Mouse (Mus musculus): ENCODE data around the gene Gm4847.

The Gm4847 gene

GRCm38 (mm10) chr1:166647593-166647992 is at the start of gene Gm4847:
Gene Gm4847 (minus strand): TSS chr1:166647693.
- DNase-seq = no peak

DNA sequence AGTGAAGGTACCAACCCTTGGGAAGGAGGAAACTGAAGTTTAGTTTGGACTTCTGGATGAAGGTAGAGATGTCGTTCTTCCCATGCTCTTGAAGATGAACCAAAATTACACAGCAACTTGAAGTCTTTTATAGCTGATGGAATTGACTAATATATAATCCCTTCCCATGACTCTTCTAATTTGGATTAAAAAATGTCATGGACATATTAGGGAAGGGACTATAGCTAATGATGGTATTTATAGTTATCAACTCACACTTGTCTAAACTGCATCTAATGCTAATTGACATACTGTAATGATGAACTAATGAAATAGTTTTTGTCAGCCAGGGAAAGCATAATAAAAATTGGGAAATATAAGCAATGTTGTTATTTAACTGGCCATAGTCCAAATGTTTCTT is 34.3 kb upstream of the Gm4847 start, which contains the start of gene Fmo9:
Fmo9 (minus strand) TSS at position 101 of the 400 bp plus-strand sequence.
- no peak for DNase-seq

DNA sequence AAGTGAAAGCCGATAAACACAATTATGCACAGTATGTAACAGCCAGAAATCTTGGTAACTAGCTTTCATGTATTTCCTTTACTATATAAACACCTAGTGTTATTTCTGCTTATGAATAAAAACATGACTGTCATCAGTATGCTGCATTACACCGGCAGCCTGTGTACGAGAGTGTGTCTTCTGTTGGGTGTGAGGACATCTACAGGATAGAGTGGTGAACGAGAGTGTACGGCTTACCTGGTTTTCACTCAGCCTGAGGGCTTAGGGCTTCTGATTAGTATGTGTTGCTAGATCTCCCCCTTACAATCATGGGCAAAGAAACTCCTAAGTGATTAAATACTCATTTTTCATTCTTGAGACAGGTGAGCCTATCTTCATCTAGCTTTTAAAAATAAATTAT is 21.8 kb upstream of the Gm4847 start:
- no peak for DNase-seq

GRCm38 (mm10) chr1:166660800-166661199 is 13.3 kb upstream of the Gm4847 start:
- DNase-seq = no peak
